Mouse (Mus musculus): ENCODE results near the gene Dennd4a.

- TF ChIP-seq POLR2A (IDR thresholded peaks at IDR 0.05; ENCODE audit: borderline replicate concordance, control insufficient read depth, low read depth, low read length) = no peak
- TF ChIP-seq CTCF (IDR thresholded peaks at IDR 0.05; ENCODE audit: control insufficient read depth, insufficient read depth, low read length) = no peak
Measured at GRCm38 (mm10) chr9:64849548-64849947, 38.4 kb downstream of the Dennd4a start.

Measured in bone marrow, adult 2 months (tissue).